ENCODE assay signal across 7 mouse cellular contexts in the genomic region with DNA sequence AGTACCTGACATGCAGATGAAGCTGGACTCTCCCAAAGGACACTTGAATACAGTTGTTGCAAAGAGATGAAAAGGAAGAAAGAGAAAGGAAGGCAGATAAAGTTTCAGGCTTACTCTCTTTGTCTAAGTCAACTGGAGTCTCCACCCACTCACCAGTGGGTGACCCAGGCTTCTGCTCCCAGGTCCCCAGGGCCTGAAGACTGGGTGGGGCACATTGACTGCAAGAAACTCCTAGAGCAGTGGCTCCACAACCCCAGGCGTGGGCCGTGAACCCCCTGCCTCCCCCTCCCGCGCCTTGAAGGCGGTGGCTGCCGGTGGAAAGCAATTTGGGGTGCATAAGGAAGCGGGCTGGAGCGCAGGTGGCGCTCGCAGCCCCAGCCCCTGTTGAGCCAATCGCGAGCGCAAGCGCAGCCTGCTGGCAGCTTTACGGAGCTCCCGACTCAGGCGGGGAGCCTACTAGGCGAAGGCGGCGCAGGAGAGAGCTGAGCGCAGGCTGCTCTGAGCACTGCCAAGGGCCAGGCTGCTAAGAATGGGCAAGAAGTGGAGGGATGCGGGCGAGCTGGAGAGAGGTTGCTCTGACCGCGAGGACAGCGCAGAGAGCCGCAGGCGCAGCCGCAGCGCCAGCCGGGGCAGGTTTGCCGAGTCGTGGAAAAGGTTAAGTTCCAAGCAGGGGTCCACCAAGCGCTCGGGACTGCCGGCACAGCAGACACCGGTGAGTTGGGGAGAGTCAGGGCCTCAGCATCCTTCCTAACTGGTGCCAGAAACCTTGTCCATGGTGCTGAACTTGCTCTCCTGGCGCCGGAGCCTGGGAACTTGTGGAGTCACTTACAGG. TPM values are rescaled to one million over a fixed set of nuclear protein-coding genes. Genes with fewer than 3 reads are reported as not detected.
DNase-seq lines count a peak whose midpoint lies in the region; ATAC-seq and TF ChIP-seq lines count a peak whose summit lies in the region.

Trpm3 (plus strand) TSS at position 457 of the 832 bp plus-strand sequence.

- peak; percentile 95 for ATAC-seq in hindbrain, embryonic 14.5 days (ENCODE audit: low FRiP score)

- no peak for TF ChIP-seq POLR2A in cerebellum, adult 2 months (IDR thresholded peaks at IDR 0.05; ENCODE audit: borderline replicate concordance, insufficient read depth, low read length)

- no peaks in the 10 kb centered on the region for H3K36me3 ChIP-seq in hindbrain, embryonic 14.5 days (replicated peaks; ENCODE audit: control insufficient read depth, insufficient read depth)

- WGBS in cerebellum, adult 2 months: 2% methylated on average over 39 of the region's 39 CpGs
- under 1% methylated on average over 39 of the region's 39 CpGs for WGBS in hindbrain, embryonic 14.5 days

- no peaks in the 10 kb centered on the region for H3K4me1 ChIP-seq in cerebellum, adult 2 months (ENCODE audit: control insufficient read depth, insufficient read depth, low read length)
- peaks cover 7% of the 10 kb centered on the region; the same call in 1 of the 2 replicates for H3K4me1 ChIP-seq in hindbrain, embryonic 14.5 days (replicated peaks; ENCODE audit: control insufficient read depth, insufficient read depth, low read length)

- peak within 1 kb of the TSS; percentile 39 for H3K4me3 ChIP-seq in cerebellum, adult 2 months (replicated peaks; ENCODE audit: insufficient read depth, low read depth, low read length)
- H3K4me3 ChIP-seq in hindbrain, embryonic 14.5 days (replicated peaks; ENCODE audit: low read length): peak within 1 kb of the TSS; percentile 40

- H3K27me3 ChIP-seq in cerebellum, adult 2 months (ENCODE audit: control insufficient read depth, insufficient read depth, low read length): no peaks in the 10 kb centered on the region
- H3K27me3 ChIP-seq in hindbrain, embryonic 14.5 days (ENCODE audit: control insufficient read depth, insufficient read depth, low read length): no peaks in the 10 kb centered on the region

- H3K9ac ChIP-seq in hindbrain, embryonic 14.5 days: peak within 1 kb of the TSS; percentile 54

- H3K27ac ChIP-seq in cerebellum, adult 2 months (ENCODE audit: insufficient read depth, low read length): no peak within 1 kb of the TSS
- no peak within 1 kb of the TSS for H3K27ac ChIP-seq in hindbrain, embryonic 14.5 days

- no peaks in the 10 kb centered on the region for H3K9me3 ChIP-seq in hindbrain, embryonic 14.5 days (ENCODE audit: control insufficient read depth, low read length)

- H3K4me2 ChIP-seq in hindbrain, embryonic 14.5 days (replicated peaks): peak within 1 kb of the TSS; percentile 90

- DNase-seq in adrenal gland, adult (ENCODE audit: inconsistent age in 2 of 2, low spot score in 1 of 2): peak; percentile 28 to 79
- peak; percentile 74 to 77 for DNase-seq in cerebellum, adult 2 months
- peak; percentile 91 for DNase-seq in forelimb bud, embryonic 11.5 days (ENCODE audit: low read depth, low spot score)
- DNase-seq in hindbrain, embryonic 14.5 days (ENCODE audit: low spot score): peak; percentile 76
- DNase-seq in left cerebral cortex, adult 18-20 months (ENCODE audit: low spot score in 2 of 2): peak; percentile 45 to 64
- peak; percentile 91 for DNase-seq in mesoderm, embryonic 11.5 days (ENCODE audit: low read depth, low spot score)
- DNase-seq in spleen, postnatal 4 days (ENCODE audit: low spot score in 2 of 2): peak; percentile 18 to 65

- no peak for TF ChIP-seq CTCF in cerebellum, adult 2 months (IDR thresholded peaks at IDR 0.05; ENCODE audit: borderline replicate concordance, insufficient read depth, low read depth, low read length)

RNA-seq across cellular contexts. Expression of gene Trpm3, which starts in this region (rescaled TPM):
- polyA plus RNA-seq in cerebellum, adult 2 months (2012; rRNA removed): 53.1 and 64.8 TPM in 2 replicates
- 30.5 and 48.4 TPM in 2 replicates for polyA plus RNA-seq in hindbrain, embryonic 14.5 days (2014; fragmentation: Nextera tagmentation; extraction: Ambion mirVana)
- 10 to 100 TPM; 31.4 to 36.8 TPM for total RNA-seq in left cerebral cortex, adult 18-20 months (2021)
